Mouse (Mus musculus) cortical plate, adult 2 months (tissue): ENCODE results near the gene Ubap2. TPM values are rescaled to one million over a fixed set of nuclear protein-coding genes. Genes with fewer than 3 reads are reported as not detected.

Experiments used
- H3K27ac ChIP-seq: fragments of 200-500 bp; 2 replicates; pipeline ENCODE4 v1.5.1; 2012; ENCODE audit warnings: low read length, control low read depth, inconsistent platforms; ENCODE audit not compliant: insufficient read depth
- H3K4me1 ChIP-seq: fragments of 200-500 bp; 2 replicates; pipeline ENCODE4 v1.6.1; 2011; ENCODE audit warnings: low read length; ENCODE audit not compliant: control insufficient read depth, insufficient read depth
- H3K4me3 ChIP-seq: fragments of 200-500 bp; 2 replicates; pipeline ENCODE4 v1.5.1; 2011; ENCODE audit warnings: mild to moderate bottlenecking, low read length, control low read depth; ENCODE audit not compliant: insufficient read depth
- CTCF ChIP-seq: fragments of 200-500 bp; IDR thresholded peaks from 2 replicates; pipeline ENCODE4 v1.5.1; 2011; ENCODE audit warnings: mild to moderate bottlenecking, control low read depth, low read length; ENCODE audit not compliant: insufficient read depth; ENCODE audit errors: extremely low read depth
- POLR2A ChIP-seq: fragments of 200-500 bp; IDR thresholded peaks from 2 replicates; pipeline ENCODE4 v1.6.1; 2011; ENCODE audit warnings: mild to moderate bottlenecking, low read length, control low read depth; ENCODE audit not compliant: insufficient read depth; ENCODE audit errors: extremely low read depth
- polyA plus RNA-seq: library from polyadenylated mRNA; depleted of rRNA; stranded (reverse); fragments of >200 nt; gene quantifications from 2 replicates; pipeline ENCODE4 v1.2.3, GENCODE M21; 2012

Ubap2 gene
- polyA plus RNA-seq, 1 experiment: 26.2 TPM

DNA sequence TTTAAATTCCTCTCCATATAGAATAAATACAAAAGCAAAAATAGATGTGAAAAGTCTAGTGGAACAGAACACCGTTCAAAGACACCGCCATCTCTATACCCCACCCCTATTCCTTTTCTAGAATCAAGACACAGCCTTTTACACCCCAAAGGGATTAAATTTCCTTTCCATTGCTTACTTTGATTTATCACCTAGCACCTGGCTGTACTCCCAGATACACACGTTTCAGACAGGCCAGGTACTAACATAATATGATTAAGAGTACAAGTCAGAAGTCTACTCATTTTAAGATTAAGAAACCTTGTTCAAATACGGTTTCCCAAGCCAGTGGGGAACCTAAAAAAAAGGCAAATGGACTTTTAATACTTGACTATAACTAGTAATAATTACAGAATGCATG is 8.6 kb downstream of the Ubap2 start:
- TF ChIP-seq POLR2A (no peak), CTCF (no peak)
- H3K27ac ChIP-seq: no peak overlapping the region
- H3K4me1 ChIP-seq: no peaks in the 10 kb centered on the region
- no peak overlapping the region for H3K4me3 ChIP-seq

DNA sequence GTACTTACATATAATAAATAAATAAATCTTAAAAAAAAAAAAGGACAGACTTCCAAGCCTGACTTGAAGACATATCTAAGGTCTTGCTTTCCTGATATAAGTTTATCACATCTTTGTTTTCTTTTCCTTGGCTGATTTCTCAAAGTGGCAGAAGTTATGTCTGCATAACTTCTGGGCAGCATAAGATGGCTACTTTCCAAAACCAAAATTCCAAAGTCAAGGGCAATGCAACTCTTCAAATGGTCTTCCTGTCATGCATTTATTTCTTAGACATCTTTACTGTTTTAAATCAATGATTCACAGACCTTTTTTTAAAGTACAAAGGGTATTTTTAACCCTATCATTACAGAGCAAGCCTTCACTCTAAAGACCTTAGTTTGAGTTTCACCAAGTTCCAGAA is 14.3 kb downstream of the Ubap2 start:
- Histone ChIP-seq H3K4me1 (peaks cover 1% of the 10 kb centered on the region; the same call in 1 of the 2 replicates), H3K4me3 (no peak overlapping the region), H3K27ac (no peak overlapping the region)
- no peak for TF ChIP-seq CTCF
- no peak for TF ChIP-seq POLR2A

DNA sequence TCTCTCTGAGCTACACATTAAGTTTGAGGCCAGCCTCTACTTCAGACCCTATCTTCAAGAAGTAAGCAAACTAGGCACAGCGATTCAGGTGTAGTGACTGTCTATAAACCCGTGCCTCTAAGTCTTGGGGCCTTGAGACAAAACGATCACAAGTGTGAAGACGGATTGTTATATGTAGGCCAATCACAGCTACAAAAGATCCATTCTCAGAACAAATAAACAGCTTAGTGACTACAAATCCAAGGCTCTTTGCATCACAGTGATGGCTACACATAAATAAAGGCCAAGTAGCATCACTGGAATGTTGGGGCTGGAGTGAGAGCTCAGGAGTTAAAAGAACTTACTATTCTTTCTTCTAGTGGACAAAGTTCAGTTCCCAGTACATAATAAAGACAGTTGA is 15.9 kb downstream of the Ubap2 start:
- Histone ChIP-seq H3K27ac (no peak overlapping the region), H3K4me3 (no peak overlapping the region), H3K4me1 (peaks cover 3% of the 10 kb centered on the region)
- no peak for TF ChIP-seq CTCF
- TF ChIP-seq POLR2A: no peak

DNA sequence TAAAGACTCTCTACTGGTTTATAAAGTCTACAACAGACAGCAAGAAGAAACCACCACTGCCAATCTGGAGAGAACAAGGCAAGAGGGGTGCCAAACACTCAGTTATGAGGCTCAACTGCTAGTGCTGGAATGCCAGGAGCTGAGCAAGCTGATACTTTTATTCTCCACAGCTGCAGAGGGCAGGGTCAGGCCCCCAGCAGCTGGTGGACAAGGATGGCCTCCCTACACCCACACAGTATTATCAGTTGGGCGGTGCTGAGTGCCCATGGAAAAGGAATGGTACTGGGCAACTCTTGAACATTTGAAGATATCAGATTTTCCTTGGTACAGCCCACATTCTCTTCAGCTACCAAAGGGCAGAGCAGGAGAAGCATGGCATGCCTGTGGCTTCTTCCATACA is 17.2 kb downstream of the Ubap2 start:
- H3K4me1 ChIP-seq: peaks cover 3% of the 10 kb centered on the region
- TF ChIP-seq CTCF (no peak), POLR2A (no peak)

DNA sequence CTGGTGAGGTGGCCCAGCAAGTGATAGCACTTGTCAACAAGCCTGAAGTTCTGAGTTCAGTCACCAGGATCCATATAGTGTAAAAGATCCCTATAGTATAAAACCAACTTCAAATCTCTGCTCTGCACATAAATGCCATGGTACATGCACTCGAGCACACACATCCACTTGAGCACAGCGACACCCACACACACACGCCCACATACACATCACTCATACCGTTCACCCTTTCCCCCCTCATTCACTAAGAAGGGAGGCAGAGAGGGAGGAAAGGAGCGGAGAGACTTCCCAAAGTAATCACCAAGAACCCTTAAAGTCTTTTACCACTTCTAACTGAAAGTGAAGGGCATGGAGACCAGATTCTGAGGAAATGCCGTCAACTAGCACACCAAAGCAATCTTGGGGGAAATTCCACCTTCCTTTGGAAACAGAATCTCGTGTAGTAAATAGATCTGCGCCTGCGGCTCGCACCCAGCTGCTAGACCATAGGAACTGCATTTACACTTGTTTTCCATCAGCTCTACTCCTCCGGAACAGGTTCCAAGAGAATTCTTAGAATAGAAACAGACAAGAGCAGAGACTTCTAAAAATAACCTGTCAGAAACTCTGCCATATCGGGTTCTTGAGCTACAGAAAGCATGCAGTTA is 19.3 kb downstream of the Ubap2 start:
- TF ChIP-seq CTCF (no peak), POLR2A (no peak)
- H3K27ac ChIP-seq: no peak overlapping the region
- no peak overlapping the region for H3K4me3 ChIP-seq

More for the DNA sequence above, 17.2 kb downstream of the Ubap2 start:
- Histone ChIP-seq H3K4me3 (no peak overlapping the region), H3K27ac (no peak overlapping the region)

DNA sequence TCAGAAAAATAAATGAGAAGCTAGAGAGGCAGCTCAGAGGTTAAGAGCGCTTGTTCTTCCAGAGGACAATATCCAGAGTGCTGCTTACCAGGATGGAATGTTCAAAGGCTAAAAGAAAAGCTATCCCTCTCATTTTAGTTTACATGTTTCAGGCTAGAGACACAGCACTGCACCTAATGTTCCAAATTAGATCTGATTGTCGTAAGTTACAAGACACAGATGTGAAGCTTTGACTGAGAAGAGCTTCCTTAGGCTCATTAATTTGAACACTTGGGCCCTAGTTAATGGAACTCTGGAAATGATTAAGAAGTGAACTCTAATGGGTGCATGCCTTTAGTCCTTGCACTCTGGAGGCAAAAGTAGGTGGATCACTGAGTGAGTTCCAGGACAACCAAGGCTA is 21.2 kb downstream of the Ubap2 start:
- no peak for TF ChIP-seq POLR2A
- no peak for TF ChIP-seq CTCF
- no peak overlapping the region for H3K4me3 ChIP-seq
- H3K27ac ChIP-seq: no peak overlapping the region
- peaks cover 3% of the 10 kb centered on the region for H3K4me1 ChIP-seq

More for the DNA sequence above, 19.3 kb downstream of the Ubap2 start:
- H3K4me1 ChIP-seq: peaks cover 3% of the 10 kb centered on the region

DNA sequence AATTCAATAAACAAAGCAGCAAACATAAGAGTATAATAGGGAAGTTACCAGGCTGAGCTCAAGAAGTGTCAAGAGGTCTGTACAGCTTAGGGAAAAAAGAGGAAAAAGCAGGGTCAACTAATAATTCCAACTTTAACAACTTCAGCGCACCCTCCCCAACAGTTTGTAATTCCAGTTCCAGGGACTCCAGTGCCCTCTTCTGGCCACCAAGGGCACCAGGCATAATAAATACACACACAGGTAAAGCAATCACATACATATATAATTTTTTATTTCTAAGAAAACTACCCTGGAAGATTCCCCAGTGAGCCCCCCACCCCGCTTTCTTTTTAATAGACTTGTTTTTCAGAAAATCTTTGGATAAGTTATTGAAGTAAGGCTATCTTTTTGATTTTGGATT is 29.5 kb downstream of the Ubap2 start:
- Histone ChIP-seq H3K4me1 (no peaks in the 10 kb centered on the region), H3K27ac (no peak overlapping the region), H3K4me3 (no peak overlapping the region)
- TF ChIP-seq POLR2A (no peak), CTCF (0 out of 2 replicates have a peak, but pooled peaks have one; percentile 11)

DNA sequence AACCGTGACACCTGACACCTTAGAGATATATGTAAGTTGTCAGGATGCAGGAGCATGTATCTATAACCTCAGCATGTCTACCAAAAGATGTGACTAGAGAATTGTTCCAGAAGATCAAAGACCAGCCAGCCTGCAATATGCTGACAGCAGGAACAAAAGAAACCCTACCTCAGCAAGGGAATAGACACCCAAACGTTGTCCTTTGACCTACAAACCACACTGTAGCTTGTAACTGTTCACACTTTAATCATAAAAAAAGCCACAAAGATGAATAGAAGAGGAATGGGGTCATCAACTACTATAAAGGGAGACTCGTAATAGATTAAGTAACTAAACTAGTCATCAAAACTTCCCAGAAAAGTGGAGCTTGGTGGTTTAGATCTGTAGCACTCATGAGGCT is 34.0 kb downstream of the Ubap2 start:
- Histone ChIP-seq H3K4me3 (no peak overlapping the region), H3K27ac (no peak overlapping the region), H3K4me1 (no peaks in the 10 kb centered on the region)
- TF ChIP-seq CTCF (no peak), POLR2A (no peak)

DNA sequence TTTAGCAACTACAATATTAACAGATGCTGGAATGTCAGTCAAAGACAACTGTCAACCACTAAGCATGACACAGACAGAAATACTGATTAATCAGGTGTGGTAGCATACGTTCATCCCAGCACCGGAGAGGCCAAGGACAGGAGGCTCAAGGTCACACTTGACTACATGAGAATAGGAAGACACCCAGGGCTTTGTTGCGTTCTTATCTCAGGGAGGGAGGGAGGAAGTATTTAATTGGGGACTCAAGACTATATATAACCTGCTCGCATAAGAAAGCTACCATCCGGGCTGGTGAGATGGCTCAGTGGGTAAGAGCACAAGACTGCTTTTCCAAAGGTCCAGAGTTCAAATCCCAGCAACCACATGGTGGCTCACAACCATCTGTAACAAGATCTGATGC is 39.3 kb downstream of the Ubap2 start:
- TF ChIP-seq POLR2A: no peak
- TF ChIP-seq CTCF: no peak
- no peaks in the 10 kb centered on the region for H3K4me1 ChIP-seq

DNA sequence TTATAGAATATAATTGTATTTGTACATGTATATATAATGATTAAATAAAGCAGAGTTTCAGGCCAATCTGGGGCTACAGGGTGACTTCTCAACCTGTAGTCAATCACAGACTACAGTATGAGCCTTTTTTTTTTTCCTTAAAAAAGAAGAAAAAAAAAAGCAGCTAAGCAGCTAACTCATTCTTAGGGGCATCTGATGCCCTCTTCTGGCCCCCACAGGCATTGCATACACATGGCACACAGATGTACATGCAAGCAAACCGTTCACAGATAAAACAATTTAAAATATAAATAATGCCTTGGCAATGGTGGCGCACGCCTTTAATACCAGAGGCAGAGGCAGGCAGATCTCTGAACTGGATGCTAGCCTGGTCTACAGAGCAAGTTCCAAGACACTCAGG is 48.6 kb downstream of the Ubap2 start:
- no peak overlapping the region for H3K27ac ChIP-seq
- no peaks in the 10 kb centered on the region for H3K4me1 ChIP-seq
- no peak overlapping the region for H3K4me3 ChIP-seq
- TF ChIP-seq POLR2A (no peak), CTCF (peak; percentile 56)

More for the DNA sequence above, 39.3 kb downstream of the Ubap2 start:
- Histone ChIP-seq H3K27ac (no peak overlapping the region), H3K4me3 (no peak overlapping the region)
